Mouse (Mus musculus): Measurements from ENCODE around the gene Liph.

GRCm38 (mm10) chr16:21970536-21970935, 24.9 kb downstream of the Liph start:
- TF ChIP-seq CTCF (IDR thresholded peaks at IDR 0.05; ENCODE audit: low read depth) (no peak), EP300 (IDR thresholded peaks at IDR 0.05; ENCODE audit: low read depth) (no peak)
